Mouse (Mus musculus): Measurements from ENCODE around the gene Dab2ip. TPM values are rescaled to one million over a fixed set of nuclear protein-coding genes. Genes with fewer than 3 reads are reported as not detected.

Dab2ip gene
- polyA plus RNA-seq, 1 experiment from 2014 or later = 52.3 TPM

GRCm38 (mm10) chr2:35716175-35716574 lies 158.1 kb downstream of the Dab2ip start:
- Histone ChIP-seq H3K27ac (no peak overlapping the region), H3K9ac (no peak overlapping the region), H3K27me3 (no peaks in the 10 kb centered on the region), H3K4me3 (no peak overlapping the region), H3K4me1 (peaks cover 13% of the 10 kb centered on the region; the same call in 1 of the 2 replicates), H3K9me3 (no peaks in the 10 kb centered on the region), H3K36me3 (peaks cover 100% of the 10 kb centered on the region), H3K4me2 (replicated peaks) (no peak overlapping the region)
- WGBS = 81% methylated on average over 1 of the region's 1 CpGs
- ATAC-seq (ENCODE audit: low FRiP score, low read depth) = no peak

- 86% methylated on average over 5 of the region's 5 CpGs for WGBS
- no peak overlapping the region; the same call in 1 of the 2 replicates for H3K27ac ChIP-seq
- no peak for ATAC-seq (ENCODE audit: low FRiP score, low read depth)
Observed at GRCm38 (mm10) chr2:35718003-35718500, 160.0 kb downstream of the Dab2ip start.

GRCm38 (mm10) chr2:35718662-35719061 lies 160.6 kb downstream of the Dab2ip start:
- Histone ChIP-seq H3K36me3 (peaks cover 100% of the 10 kb centered on the region), H3K27ac (no peak overlapping the region), H3K4me2 (replicated peaks) (no peak overlapping the region), H3K9ac (no peak overlapping the region), H3K27me3 (no peaks in the 10 kb centered on the region), H3K4me3 (no peak overlapping the region), H3K4me1 (peaks cover 13% of the 10 kb centered on the region; the same call in 1 of the 2 replicates), H3K9me3 (no peaks in the 10 kb centered on the region)
- WGBS = 93% methylated on average over 9 of the region's 9 CpGs
- no peak for ATAC-seq (ENCODE audit: low FRiP score, low read depth)

More at GRCm38 (mm10) chr2:35718003-35718500, 160.0 kb downstream of the Dab2ip start:
- H3K36me3 ChIP-seq = peaks cover 100% of the 10 kb centered on the region
- no peaks in the 10 kb centered on the region for H3K27me3 ChIP-seq
- H3K9ac ChIP-seq = no peak overlapping the region
- H3K4me2 ChIP-seq (replicated peaks) = no peak overlapping the region
- no peak overlapping the region for H3K4me3 ChIP-seq
- no peaks in the 10 kb centered on the region for H3K9me3 ChIP-seq
- H3K4me1 ChIP-seq = peaks cover 13% of the 10 kb centered on the region; the same call in 1 of the 2 replicates

- Histone ChIP-seq H3K36me3 (peaks cover 98% of the 10 kb centered on the region), H3K4me1 (peaks cover 8% of the 10 kb centered on the region; the same call in 1 of the 2 replicates), H3K4me3 (no peak overlapping the region), H3K9ac (no peak overlapping the region), H3K27me3 (no peaks in the 10 kb centered on the region), H3K27ac (no peak overlapping the region), H3K4me2 (replicated peaks) (no peak overlapping the region), H3K9me3 (no peaks in the 10 kb centered on the region)
- WGBS = 83% methylated on average over 12 of the region's 12 CpGs
- ATAC-seq (ENCODE audit: low FRiP score, low read depth) = no peak
Observed at GRCm38 (mm10) chr2:35719230-35720005, 161.4 kb downstream of the Dab2ip start.

- H3K27me3 ChIP-seq = no peaks in the 10 kb centered on the region
- H3K27ac ChIP-seq = no peak overlapping the region
- no peak overlapping the region for H3K4me3 ChIP-seq
- ATAC-seq (ENCODE audit: low FRiP score, low read depth) = no peak
- peaks cover 2% of the 10 kb centered on the region; the same call in 1 of the 2 replicates for H3K4me1 ChIP-seq
- no peaks in the 10 kb centered on the region for H3K9me3 ChIP-seq
- no peak overlapping the region for H3K4me2 ChIP-seq (replicated peaks)
- WGBS = 94% methylated on average over 12 of the region's 12 CpGs
- no peak overlapping the region for H3K9ac ChIP-seq
- peaks cover 96% of the 10 kb centered on the region for H3K36me3 ChIP-seq
Observed at GRCm38 (mm10) chr2:35720104-35720503, 162.0 kb downstream of the Dab2ip start.

GRCm38 (mm10) chr2:35720550-35720949 lies 162.5 kb downstream of the Dab2ip start:
- 90% methylated on average over 13 of the region's 13 CpGs for WGBS
- ATAC-seq (ENCODE audit: low FRiP score, low read depth) = no peak
- Histone ChIP-seq H3K4me2 (replicated peaks) (no peak overlapping the region), H3K27ac (no peak overlapping the region), H3K4me3 (no peak overlapping the region), H3K27me3 (no peaks in the 10 kb centered on the region), H3K36me3 (peaks cover 96% of the 10 kb centered on the region), H3K9me3 (no peaks in the 10 kb centered on the region), H3K9ac (no peak overlapping the region), H3K4me1 (no peaks in the 10 kb centered on the region)

GRCm38 (mm10) chr2:35720956-35721355 lies 162.9 kb downstream of the Dab2ip start:
- no peak for ATAC-seq (ENCODE audit: low FRiP score, low read depth)
- Histone ChIP-seq H3K4me3 (no peak overlapping the region), H3K27me3 (no peaks in the 10 kb centered on the region), H3K9me3 (no peaks in the 10 kb centered on the region), H3K4me1 (no peaks in the 10 kb centered on the region), H3K36me3 (peaks cover 96% of the 10 kb centered on the region), H3K4me2 (replicated peaks) (no peak overlapping the region), H3K27ac (no peak overlapping the region), H3K9ac (no peak overlapping the region)
- 92% methylated on average over 9 of the region's 9 CpGs for WGBS

GRCm38 (mm10) chr2:35722821-35723220 lies 164.8 kb downstream of the Dab2ip start:
- H3K9me3 ChIP-seq = no peaks in the 10 kb centered on the region
- H3K9ac ChIP-seq = no peak overlapping the region
- H3K4me1 ChIP-seq = 0 out of 2 replicates have a peak, but pooled peaks cover 1% of the 10 kb centered on the region
- ATAC-seq (ENCODE audit: low FRiP score, low read depth) = no peak
- 91% methylated on average over 9 of the region's 9 CpGs for WGBS
- no peak overlapping the region for H3K4me2 ChIP-seq (replicated peaks)
- peaks cover 96% of the 10 kb centered on the region for H3K36me3 ChIP-seq
- no peaks in the 10 kb centered on the region for H3K27me3 ChIP-seq
- no peak overlapping the region for H3K27ac ChIP-seq
- H3K4me3 ChIP-seq = no peak overlapping the region

- H3K4me1 ChIP-seq = peaks cover 6% of the 10 kb centered on the region
- no peaks in the 10 kb centered on the region for H3K27me3 ChIP-seq
- no peak overlapping the region for H3K27ac ChIP-seq
- no peak overlapping the region for H3K4me2 ChIP-seq (replicated peaks)
- no peaks in the 10 kb centered on the region for H3K9me3 ChIP-seq
- H3K9ac ChIP-seq = no peak overlapping the region
- WGBS = 91% methylated on average over 6 of the region's 6 CpGs
- peaks cover 96% of the 10 kb centered on the region for H3K36me3 ChIP-seq
- no peak overlapping the region for H3K4me3 ChIP-seq
- no peak for ATAC-seq (ENCODE audit: low FRiP score, low read depth)
Observed at GRCm38 (mm10) chr2:35723267-35723666, 165.2 kb downstream of the Dab2ip start.

- H3K27me3 ChIP-seq = no peaks in the 10 kb centered on the region
- no peak overlapping the region for H3K9ac ChIP-seq
- 90% methylated on average over 7 of the region's 7 CpGs for WGBS
- no peaks in the 10 kb centered on the region for H3K9me3 ChIP-seq
- H3K4me2 ChIP-seq (replicated peaks) = no peak overlapping the region
- H3K4me1 ChIP-seq = peaks cover 10% of the 10 kb centered on the region
- H3K4me3 ChIP-seq = no peak overlapping the region
- H3K27ac ChIP-seq = no peak overlapping the region
- peaks cover 96% of the 10 kb centered on the region for H3K36me3 ChIP-seq
- no peak for ATAC-seq (ENCODE audit: low FRiP score, low read depth)
Observed at GRCm38 (mm10) chr2:35723691-35724090, 165.6 kb downstream of the Dab2ip start.

- no peak overlapping the region for H3K4me2 ChIP-seq (replicated peaks)
- no peaks in the 10 kb centered on the region for H3K27me3 ChIP-seq
- no peak for ATAC-seq (ENCODE audit: low FRiP score, low read depth)
- 0 out of 2 replicates have a peak, but pooled peaks cover 5% of the 10 kb centered on the region for H3K9me3 ChIP-seq
- peak overlapping the region; percentile 69; the same call in 1 of the 2 replicates for H3K27ac ChIP-seq
- H3K36me3 ChIP-seq = peaks cover 80% of the 10 kb centered on the region
- peak overlapping the region; percentile 39; the same call in 1 of the 2 replicates for H3K9ac ChIP-seq
- H3K4me3 ChIP-seq = no peak overlapping the region
- WGBS = 42% methylated on average over 5 of the region's 5 CpGs
- H3K4me1 ChIP-seq = peaks cover 22% of the 10 kb centered on the region
Observed at GRCm38 (mm10) chr2:35728633-35729032, 170.6 kb downstream of the Dab2ip start.
